Mouse (Mus musculus): ENCODE data around the gene Gle1. TPM values are rescaled to one million over a fixed set of nuclear protein-coding genes. Genes with fewer than 3 reads are reported as not detected.

The Gle1 gene
- polyA plus RNA-seq, 1 experiment from 2014 or later, result 65.2 TPM

DNA sequence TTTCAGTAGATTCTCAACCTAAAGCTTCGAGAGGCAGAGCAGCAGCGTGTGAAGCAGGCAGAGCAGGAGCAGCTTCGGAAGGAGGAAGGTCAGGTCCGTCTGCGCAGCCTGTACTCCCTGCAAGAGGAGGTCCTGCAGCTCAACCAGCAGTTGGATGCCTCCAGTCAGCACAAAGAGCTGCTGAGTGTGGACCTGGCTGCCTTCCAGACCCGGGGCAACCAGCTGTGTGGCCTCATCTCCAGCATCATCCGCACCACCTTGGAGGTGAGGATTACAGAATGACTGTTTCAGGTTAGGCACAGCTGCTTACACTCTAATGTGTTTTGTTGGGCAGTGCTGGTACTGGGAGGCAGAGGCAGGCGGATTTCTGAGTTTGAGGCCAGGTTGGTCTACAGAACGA lies 4.8 kb downstream of the Gle1 start:
- Histone ChIP-seq H3K9me3 (ENCODE audit: control insufficient read depth, low read length) (no peaks in the 10 kb centered on the region), H3K9ac (ENCODE audit: low read length) (no peak overlapping the region), H3K36me3 (ENCODE audit: control insufficient read depth, insufficient read depth, low read length) (peaks cover 18% of the 10 kb centered on the region), H3K27me3 (ENCODE audit: control insufficient read depth, insufficient read depth, low read length) (no peaks in the 10 kb centered on the region), H3K4me1 (ENCODE audit: control insufficient read depth, insufficient read depth, low read length) (0 out of 2 replicates have a peak, but pooled peaks cover 4% of the 10 kb centered on the region), H3K4me3 (ENCODE audit: low read depth, low read length) (no peak overlapping the region), H3K4me2 (ENCODE audit: low read depth, severe bottlenecking) (no peak overlapping the region), H3K27ac (replicated peaks; ENCODE audit: low read depth, low read length) (no peak overlapping the region)
- 93% methylated on average over 9 of the region's 9 CpGs for WGBS
- DNase-seq (ENCODE audit: low spot score) (no peak), ATAC-seq (ENCODE audit: insufficient number of reproducible peaks, low FRiP score, low TSS enrichment, low read depth) (no peak)

DNA sequence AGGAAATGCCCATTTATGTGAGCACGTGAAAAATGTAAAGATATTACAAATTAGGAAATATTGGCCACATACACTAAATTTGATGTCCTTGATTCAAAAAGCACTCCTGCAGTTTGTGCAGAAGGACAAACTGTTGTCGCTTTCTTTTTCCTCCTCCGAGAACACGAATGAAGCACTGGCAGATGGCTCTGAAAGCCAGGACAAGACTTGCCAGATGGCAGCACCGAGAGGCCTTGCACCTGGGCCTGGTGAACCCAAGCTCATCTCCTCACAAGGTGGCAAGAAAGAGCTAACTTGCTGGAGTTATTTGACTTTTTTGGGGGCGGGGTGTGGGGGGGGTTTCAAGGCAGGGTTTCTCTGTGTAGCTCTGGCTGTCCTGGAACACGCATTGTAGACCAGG lies 5.6 kb downstream of the Gle1 start:
- H3K4me3 ChIP-seq (ENCODE audit: low read depth, low read length), result no peak overlapping the region
- no peak for ATAC-seq (ENCODE audit: insufficient number of reproducible peaks, low FRiP score, low TSS enrichment, low read depth)
- H3K4me2 ChIP-seq (ENCODE audit: low read depth, severe bottlenecking), result no peak overlapping the region
- H3K9me3 ChIP-seq (ENCODE audit: control insufficient read depth, low read length), result no peaks in the 10 kb centered on the region
- H3K9ac ChIP-seq (ENCODE audit: low read length), result no peak overlapping the region
- no peak overlapping the region for H3K27ac ChIP-seq (replicated peaks; ENCODE audit: low read depth, low read length)
- no peaks in the 10 kb centered on the region for H3K27me3 ChIP-seq (ENCODE audit: control insufficient read depth, insufficient read depth, low read length)
- 0 out of 2 replicates have a peak, but pooled peaks cover 4% of the 10 kb centered on the region for H3K4me1 ChIP-seq (ENCODE audit: control insufficient read depth, insufficient read depth, low read length)
- peaks cover 19% of the 10 kb centered on the region for H3K36me3 ChIP-seq (ENCODE audit: control insufficient read depth, insufficient read depth, low read length)
- no peak for DNase-seq (ENCODE audit: low spot score)
- WGBS, result 94% methylated on average over 7 of the region's 7 CpGs

DNA sequence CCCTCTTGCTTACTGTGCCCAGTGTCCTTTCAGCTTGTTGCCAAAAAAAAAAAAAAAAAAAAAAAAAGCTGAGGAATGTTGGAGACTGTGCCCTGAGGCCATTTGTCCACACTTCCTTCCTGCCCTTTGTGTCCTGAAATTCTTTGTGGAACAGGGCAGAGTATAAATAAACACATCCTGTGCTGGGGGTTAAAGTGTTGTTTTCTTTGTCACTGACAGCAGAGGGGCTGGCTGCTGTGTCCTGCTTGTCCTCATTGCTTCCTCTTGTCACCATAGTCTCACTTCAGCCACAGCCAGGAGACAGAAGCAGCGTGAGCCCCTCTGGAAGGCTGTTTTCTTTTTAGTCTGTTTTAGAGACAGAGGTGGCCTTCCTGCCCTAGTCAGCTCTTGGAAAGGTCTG lies 9.5 kb downstream of the Gle1 start:
- no peak for ATAC-seq (ENCODE audit: insufficient number of reproducible peaks, low FRiP score, low TSS enrichment, low read depth)
- H3K4me1 ChIP-seq (ENCODE audit: control insufficient read depth, insufficient read depth, low read length), result no peaks in the 10 kb centered on the region
- no peak overlapping the region for H3K4me2 ChIP-seq (ENCODE audit: low read depth, severe bottlenecking)
- no peaks in the 10 kb centered on the region for H3K27me3 ChIP-seq (ENCODE audit: control insufficient read depth, insufficient read depth, low read length)
- 23% methylated on average over 1 of the region's 1 CpGs for WGBS
- H3K4me3 ChIP-seq (ENCODE audit: low read depth, low read length), result no peak overlapping the region
- no peak for DNase-seq (ENCODE audit: low spot score)
- no peak overlapping the region for H3K9ac ChIP-seq (ENCODE audit: low read length)
- H3K27ac ChIP-seq (replicated peaks; ENCODE audit: low read depth, low read length), result no peak overlapping the region
- H3K36me3 ChIP-seq (ENCODE audit: control insufficient read depth, insufficient read depth, low read length), result peaks cover 18% of the 10 kb centered on the region
- H3K9me3 ChIP-seq (ENCODE audit: control insufficient read depth, low read length), result no peaks in the 10 kb centered on the region

DNA sequence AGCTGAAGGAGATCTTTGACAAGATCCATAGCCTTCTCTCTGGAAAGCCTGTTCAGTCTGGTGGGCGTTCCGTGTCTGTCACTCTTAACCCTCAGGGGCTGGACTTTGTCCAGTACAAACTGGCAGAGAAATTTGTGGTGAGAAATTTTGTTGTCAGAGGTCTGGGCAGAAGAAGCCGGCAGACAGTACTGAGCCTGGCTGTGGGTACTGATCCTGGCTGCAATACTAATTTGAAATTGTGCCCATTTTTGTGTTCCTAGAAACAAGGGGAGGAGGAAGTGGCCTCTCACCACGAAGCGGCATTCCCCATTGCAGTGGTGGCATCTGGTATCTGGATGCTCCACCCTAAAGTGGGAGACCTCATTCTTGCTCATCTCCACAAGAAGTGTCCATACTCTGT lies 13.7 kb downstream of the Gle1 start:
- no peak overlapping the region for H3K27ac ChIP-seq (replicated peaks; ENCODE audit: low read depth, low read length)
- no peaks in the 10 kb centered on the region for H3K4me1 ChIP-seq (ENCODE audit: control insufficient read depth, insufficient read depth, low read length)
- DNase-seq (ENCODE audit: low spot score) (no peak), ATAC-seq (ENCODE audit: insufficient number of reproducible peaks, low FRiP score, low TSS enrichment, low read depth) (no peak)
- WGBS, result 91% methylated on average over 5 of the region's 5 CpGs
- H3K27me3 ChIP-seq (ENCODE audit: control insufficient read depth, insufficient read depth, low read length), result no peaks in the 10 kb centered on the region
- no peak overlapping the region for H3K4me2 ChIP-seq (ENCODE audit: low read depth, severe bottlenecking)
- no peaks in the 10 kb centered on the region for H3K9me3 ChIP-seq (ENCODE audit: control insufficient read depth, low read length)
- H3K4me3 ChIP-seq (ENCODE audit: low read depth, low read length), result no peak overlapping the region
- H3K9ac ChIP-seq (ENCODE audit: low read length), result no peak overlapping the region
- peaks cover 16% of the 10 kb centered on the region; the same call in 1 of the 2 replicates for H3K36me3 ChIP-seq (ENCODE audit: control insufficient read depth, insufficient read depth, low read length)

DNA sequence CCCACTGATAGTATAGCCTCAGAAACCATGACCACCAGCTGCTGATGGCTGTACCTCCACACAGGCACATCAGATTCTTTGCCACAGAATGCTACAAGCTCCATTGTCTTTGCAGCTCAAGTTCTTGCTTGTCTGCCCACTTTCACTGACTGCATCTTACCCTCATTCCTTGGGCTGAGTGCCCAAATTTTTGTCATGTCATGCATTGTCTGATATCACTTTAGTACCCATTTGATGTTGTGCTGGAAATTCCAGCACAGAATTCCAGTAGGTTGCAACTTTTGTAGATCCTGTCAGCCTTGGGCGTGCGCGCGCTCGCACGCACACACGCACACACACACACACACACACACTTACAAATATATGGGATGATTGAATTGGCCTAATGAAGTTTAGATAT lies 26.0 kb downstream of the Gle1 start:
- no peak for DNase-seq (ENCODE audit: low spot score)
- Histone ChIP-seq H3K9me3 (ENCODE audit: control insufficient read depth, low read length) (no peaks in the 10 kb centered on the region), H3K4me2 (ENCODE audit: low read depth, severe bottlenecking) (no peak overlapping the region), H3K36me3 (ENCODE audit: control insufficient read depth, insufficient read depth, low read length) (no peaks in the 10 kb centered on the region; the same call in 1 of the 2 replicates), H3K27me3 (ENCODE audit: control insufficient read depth, insufficient read depth, low read length) (no peaks in the 10 kb centered on the region), H3K9ac (ENCODE audit: low read length) (no peak overlapping the region), H3K27ac (replicated peaks; ENCODE audit: low read depth, low read length) (no peak overlapping the region), H3K4me1 (ENCODE audit: control insufficient read depth, insufficient read depth, low read length) (no peaks in the 10 kb centered on the region), H3K4me3 (ENCODE audit: low read depth, low read length) (no peak overlapping the region)
- ATAC-seq (ENCODE audit: insufficient number of reproducible peaks, low FRiP score, low TSS enrichment, low read depth), result no peak
- WGBS, result 98% methylated on average over 7 of the region's 7 CpGs

DNA sequence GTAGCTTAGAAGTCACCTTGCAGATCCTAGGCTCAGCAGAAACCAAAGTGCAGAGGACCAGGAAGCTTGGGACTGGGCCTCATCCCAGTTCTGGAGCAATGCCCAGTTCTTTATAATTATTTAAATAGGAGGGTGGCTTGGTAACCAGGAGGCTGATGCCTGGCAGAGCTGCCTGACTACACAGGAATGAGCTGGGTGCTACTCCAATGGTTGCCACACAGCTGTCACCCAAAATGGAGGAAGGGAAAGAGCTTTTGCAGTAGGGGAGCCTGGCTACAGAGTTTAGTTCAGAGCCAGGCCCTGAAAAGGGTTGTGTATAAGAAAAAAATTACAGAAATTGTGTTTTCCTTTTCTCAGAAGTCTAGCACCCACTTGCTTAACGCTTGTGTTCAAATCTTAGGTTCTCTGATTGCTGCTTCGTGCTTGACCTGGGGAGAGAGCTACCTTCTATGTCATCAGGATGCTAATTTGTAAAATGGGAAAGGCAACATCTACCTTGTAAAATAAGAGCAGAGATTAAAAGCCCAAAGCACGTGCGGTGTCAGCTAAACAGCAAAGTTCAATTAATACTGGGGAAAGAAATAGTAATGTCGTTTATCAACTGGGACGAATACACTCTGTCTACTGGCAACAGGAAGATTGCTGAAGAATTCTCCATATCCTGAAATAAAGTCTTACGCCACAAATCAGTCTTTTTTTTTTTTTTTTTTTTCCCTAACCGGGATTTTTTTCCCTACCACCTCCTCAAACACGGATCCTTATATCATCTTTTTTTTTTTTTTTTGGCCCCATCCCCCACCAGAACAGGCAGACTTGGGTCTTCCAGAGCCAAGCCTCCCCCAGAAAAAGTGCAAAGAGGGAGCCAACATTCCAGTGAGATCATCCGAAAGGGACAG lies 29.4 kb downstream of the Gle1 start:
- Histone ChIP-seq H3K4me2 (ENCODE audit: low read depth, severe bottlenecking) (peak overlapping the region; percentile 54), H3K9me3 (ENCODE audit: control insufficient read depth, low read length) (no peaks in the 10 kb centered on the region), H3K36me3 (ENCODE audit: control insufficient read depth, insufficient read depth, low read length) (no peaks in the 10 kb centered on the region; the same call in 1 of the 2 replicates), H3K27me3 (ENCODE audit: control insufficient read depth, insufficient read depth, low read length) (no peaks in the 10 kb centered on the region), H3K27ac (replicated peaks; ENCODE audit: low read depth, low read length) (peak overlapping the region; percentile 73; the same call in 1 of the 2 replicates), H3K4me3 (ENCODE audit: low read depth, low read length) (peak overlapping the region; percentile 98), H3K9ac (ENCODE audit: low read length) (peak overlapping the region; percentile 91), H3K4me1 (ENCODE audit: control insufficient read depth, insufficient read depth, low read length) (peaks cover 4% of the 10 kb centered on the region; the same call in 1 of the 2 replicates)
- DNase-seq (ENCODE audit: low spot score), result no peak
- 13% methylated on average over 10 of the region's 10 CpGs for WGBS
- ATAC-seq (ENCODE audit: insufficient number of reproducible peaks, low FRiP score, low TSS enrichment, low read depth), result no peak

DNA sequence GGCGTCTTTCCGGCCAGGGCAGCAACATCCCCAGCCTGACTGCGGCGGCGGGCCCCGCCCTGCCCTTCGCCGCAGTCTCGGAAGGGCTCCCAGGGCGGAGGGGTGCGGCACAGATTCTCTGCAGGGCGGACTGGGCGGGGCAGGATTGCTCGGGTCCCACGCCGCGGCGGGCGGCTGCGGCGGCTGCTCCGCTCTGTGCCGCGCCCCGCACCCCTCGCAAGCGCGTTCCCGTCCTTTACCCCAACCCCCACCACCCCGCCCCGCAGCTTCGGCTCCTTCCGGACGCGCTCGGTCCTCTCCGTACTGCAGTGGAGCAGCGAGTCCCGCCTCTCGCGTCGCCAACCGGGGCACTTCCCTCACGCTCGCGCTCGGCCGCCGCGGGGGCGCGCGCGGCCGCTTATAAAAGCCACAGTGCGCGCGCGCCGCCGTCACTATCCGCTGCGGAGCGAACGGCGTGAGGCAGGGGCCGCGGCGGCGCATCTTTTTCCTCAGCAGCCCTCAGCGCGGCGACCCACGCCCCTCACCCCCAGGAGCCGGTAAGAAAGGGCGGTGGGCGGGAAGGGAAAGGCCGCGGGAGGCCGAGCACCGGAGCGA lies 30.1 kb downstream of the Gle1 start, which contains the start of gene Sptan1:
Gene Sptan1, plus strand, starts transcription at position 311 of the 594 bp plus-strand sequence.
- H3K9me3 ChIP-seq (ENCODE audit: control insufficient read depth, low read length), result no peaks in the 10 kb centered on the region
- peaks cover 4% of the 10 kb centered on the region; the same call in 1 of the 2 replicates for H3K4me1 ChIP-seq (ENCODE audit: control insufficient read depth, insufficient read depth, low read length)
- peak within 1 kb of the TSS; percentile 98 for H3K4me3 ChIP-seq (ENCODE audit: low read depth, low read length)
- peak within 1 kb of the TSS; percentile 54 for H3K4me2 ChIP-seq (ENCODE audit: low read depth, severe bottlenecking)
- peak; percentile 98 for ATAC-seq (ENCODE audit: insufficient number of reproducible peaks, low FRiP score, low TSS enrichment, low read depth)
- peak; percentile 96 for DNase-seq (ENCODE audit: low spot score)
- peak within 1 kb of the TSS; percentile 73 for H3K27ac ChIP-seq (replicated peaks; ENCODE audit: low read depth, low read length)
- no peaks in the 10 kb centered on the region for H3K36me3 ChIP-seq (ENCODE audit: control insufficient read depth, insufficient read depth, low read length)
- no peaks in the 10 kb centered on the region for H3K27me3 ChIP-seq (ENCODE audit: control insufficient read depth, insufficient read depth, low read length)
- under 1% methylated on average over 62 of the region's 82 CpGs for WGBS
- H3K9ac ChIP-seq (ENCODE audit: low read length), result peak within 1 kb of the TSS; percentile 91

DNA sequence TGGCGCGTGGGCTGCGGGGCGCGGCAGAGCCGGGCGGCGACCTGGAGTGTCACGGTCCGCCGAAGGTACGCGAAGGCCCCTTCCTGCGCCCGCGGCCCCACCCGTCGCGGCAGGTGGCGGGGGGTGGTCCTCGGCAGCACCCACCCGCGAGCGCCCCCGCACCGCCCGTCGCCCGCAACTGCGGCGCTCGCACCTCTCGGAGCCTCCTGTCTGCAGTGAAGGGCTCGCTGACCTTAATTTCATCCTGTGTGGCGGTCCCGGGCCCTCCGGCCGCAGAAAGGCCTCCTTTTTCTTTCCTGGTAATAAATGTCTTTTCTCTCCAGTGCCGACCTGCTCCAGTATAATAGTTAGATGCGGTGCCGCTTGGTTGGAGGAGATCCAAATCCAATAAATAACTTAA lies 30.7 kb downstream of the Gle1 start:
- Histone ChIP-seq H3K9me3 (ENCODE audit: control insufficient read depth, low read length) (no peaks in the 10 kb centered on the region), H3K27ac (replicated peaks; ENCODE audit: low read depth, low read length) (peak overlapping the region; percentile 73), H3K4me3 (ENCODE audit: low read depth, low read length) (peak overlapping the region; percentile 98), H3K27me3 (ENCODE audit: control insufficient read depth, insufficient read depth, low read length) (no peaks in the 10 kb centered on the region), H3K4me2 (ENCODE audit: low read depth, severe bottlenecking) (peak overlapping the region; percentile 54), H3K9ac (ENCODE audit: low read length) (peak overlapping the region; percentile 91), H3K36me3 (ENCODE audit: control insufficient read depth, insufficient read depth, low read length) (no peaks in the 10 kb centered on the region), H3K4me1 (ENCODE audit: control insufficient read depth, insufficient read depth, low read length) (peaks cover 4% of the 10 kb centered on the region; the same call in 1 of the 2 replicates)
- 0% methylated on average over 40 of the region's 41 CpGs for WGBS
- peak; percentile 67 for DNase-seq (ENCODE audit: low spot score)
- ATAC-seq (ENCODE audit: insufficient number of reproducible peaks, low FRiP score, low TSS enrichment, low read depth), result no peak

All from limb, embryonic 11.5 days (tissue).